Mouse (Mus musculus) midbrain, embryonic 15.5 days (tissue): ENCODE data around the gene Psip1. TPM values are rescaled to one million over a fixed set of nuclear protein-coding genes. Genes with fewer than 3 reads are reported as not detected.

Experiments used
- ATAC-seq: fragments of 200-750 bp; cut with Nextera tagmentation; replicated peaks from 2 replicates; pipeline ENCODE4 v1.8.0; 2017; ENCODE audit warnings: moderate TSS enrichment
- H3K27ac ChIP-seq: fragments of 300-500 bp; sonication (generic); 2 replicates; pipeline ENCODE4 v1.5.1; 2015; ENCODE audit warnings: mild to moderate bottlenecking, inconsistent platforms
- H3K27me3 ChIP-seq: fragments of 300-500 bp; sonication (generic); replicated peaks from 2 replicates; pipeline ENCODE4 v1.6.1; 2015; ENCODE audit warnings: inconsistent platforms
- H3K36me3 ChIP-seq: fragments of 300-500 bp; sonication (generic); replicated peaks from 2 replicates; pipeline ENCODE4 v1.6.1; 2015; ENCODE audit warnings: inconsistent platforms
- H3K4me1 ChIP-seq: fragments of 300-500 bp; sonication (generic); 2 replicates; pipeline ENCODE4 v1.6.1; 2015; ENCODE audit warnings: inconsistent platforms
- H3K4me2 ChIP-seq: fragments of 300-500 bp; sonication (generic); 2 replicates; pipeline ENCODE4 v1.6.1; 2015; ENCODE audit warnings: inconsistent platforms, mild to moderate bottlenecking, moderate library complexity
- H3K4me3 ChIP-seq: fragments of 300-500 bp; sonication (generic); 2 replicates; pipeline ENCODE4 v1.5.1; 2015; ENCODE audit warnings: mild to moderate bottlenecking, inconsistent platforms
- H3K9ac ChIP-seq: fragments of 300-500 bp; sonication (generic); 2 replicates; pipeline ENCODE4 v1.6.1; 2015; ENCODE audit warnings: mild to moderate bottlenecking, inconsistent platforms
- H3K9me3 ChIP-seq: fragments of 300-500 bp; sonication (generic); 2 replicates; pipeline ENCODE4 v1.6.1; 2016; ENCODE audit warnings: inconsistent platforms
- WGBS: fragments of 180-500 bp; shearing (Covaris S2); methylation state at CpG from one replicate; pipeline ENCODE4 v1.1.7; 2015; ENCODE audit warnings: mixed read lengths; 5-methylcytosine and 5-hydroxymethylcytosine counted together
- polyA plus RNA-seq: library from polyadenylated mRNA; unstranded; fragments of >200 nt; fragmentation: Nextera tagmentation; extraction: Ambion mirVana; gene quantifications from 2 replicates; pipeline ENCODE4 v1.2.1, GENCODE M21; 2015

The Psip1 gene
- polyA plus RNA-seq, 1 experiment from 2014 or later, result 273 TPM

GRCm38 (mm10) chr4:83432901-83433300 is 53.4 kb downstream of the Psip1 start:
- Histone ChIP-seq H3K9me3 (no peaks in the 10 kb centered on the region), H3K9ac (no peak overlapping the region), H3K4me2 (no peak overlapping the region), H3K4me3 (no peak overlapping the region), H3K4me1 (no peaks in the 10 kb centered on the region), H3K36me3 (peaks cover 45% of the 10 kb centered on the region), H3K27ac (no peak overlapping the region), H3K27me3 (no peaks in the 10 kb centered on the region)
- WGBS, result 96% methylated on average over 6 of the region's 6 CpGs
- ATAC-seq, result no peak

- Histone ChIP-seq H3K9ac (no peak overlapping the region), H3K27me3 (no peaks in the 10 kb centered on the region), H3K36me3 (peaks cover 41% of the 10 kb centered on the region), H3K4me1 (no peaks in the 10 kb centered on the region), H3K4me3 (no peak overlapping the region), H3K27ac (no peak overlapping the region), H3K9me3 (no peaks in the 10 kb centered on the region), H3K4me2 (no peak overlapping the region)
- no peak for ATAC-seq
- 93% methylated on average over 7 of the region's 7 CpGs for WGBS
These were observed 54.3 kb downstream of the Psip1 start for GRCm38 (mm10) chr4:83431950-83432349.

- H3K4me3 ChIP-seq, result no peak overlapping the region
- peaks cover 27% of the 10 kb centered on the region; the same call in 1 of the 2 replicates for H3K36me3 ChIP-seq
- no peak overlapping the region for H3K27ac ChIP-seq
- no peaks in the 10 kb centered on the region for H3K4me1 ChIP-seq
- no peak for ATAC-seq
- no peaks in the 10 kb centered on the region for H3K27me3 ChIP-seq
- no peak overlapping the region for H3K4me2 ChIP-seq
- WGBS, result 91% methylated on average over 4 of the region's 4 CpGs
- H3K9ac ChIP-seq, result no peak overlapping the region
- H3K9me3 ChIP-seq, result no peaks in the 10 kb centered on the region
These were observed 57.4 kb downstream of the Psip1 start for GRCm38 (mm10) chr4:83428845-83429244.

- Histone ChIP-seq H3K27me3 (no peaks in the 10 kb centered on the region), H3K36me3 (peaks cover 22% of the 10 kb centered on the region; the same call in 1 of the 2 replicates), H3K4me3 (no peak overlapping the region), H3K9me3 (no peaks in the 10 kb centered on the region), H3K27ac (no peak overlapping the region), H3K4me2 (no peak overlapping the region), H3K4me1 (no peaks in the 10 kb centered on the region), H3K9ac (no peak overlapping the region)
- 94% methylated on average over 8 of the region's 8 CpGs for WGBS
- no peak for ATAC-seq
These were observed 58.6 kb downstream of the Psip1 start for GRCm38 (mm10) chr4:83427696-83428095.

- peaks cover 22% of the 10 kb centered on the region; the same call in 1 of the 2 replicates for H3K36me3 ChIP-seq
- no peak overlapping the region for H3K27ac ChIP-seq
- no peak for ATAC-seq
- H3K4me1 ChIP-seq, result no peaks in the 10 kb centered on the region
- H3K9me3 ChIP-seq, result no peaks in the 10 kb centered on the region
- no peaks in the 10 kb centered on the region for H3K27me3 ChIP-seq
- H3K4me2 ChIP-seq, result no peak overlapping the region
- WGBS, result 97% methylated on average over 7 of the region's 7 CpGs
- no peak overlapping the region for H3K9ac ChIP-seq
- no peak overlapping the region for H3K4me3 ChIP-seq
These were observed 59.1 kb downstream of the Psip1 start for GRCm38 (mm10) chr4:83427141-83427540.

GRCm38 (mm10) chr4:83425119-83425518 is 61.1 kb downstream of the Psip1 start:
- Histone ChIP-seq H3K4me1 (peaks cover 4% of the 10 kb centered on the region), H3K27me3 (no peaks in the 10 kb centered on the region), H3K27ac (no peak overlapping the region), H3K9me3 (no peaks in the 10 kb centered on the region), H3K36me3 (peaks cover 22% of the 10 kb centered on the region; the same call in 1 of the 2 replicates), H3K4me3 (no peak overlapping the region), H3K4me2 (no peak overlapping the region), H3K9ac (no peak overlapping the region)
- 98% methylated on average over 4 of the region's 4 CpGs for WGBS
- ATAC-seq, result no peak

- H3K27ac ChIP-seq, result no peak overlapping the region
- no peak for ATAC-seq
- peaks cover 15% of the 10 kb centered on the region for H3K4me1 ChIP-seq
- WGBS, result 97% methylated on average over 6 of the region's 6 CpGs
- no peak overlapping the region for H3K4me2 ChIP-seq
- peaks cover 12% of the 10 kb centered on the region; the same call in 1 of the 2 replicates for H3K36me3 ChIP-seq
- no peak overlapping the region for H3K9ac ChIP-seq
- H3K4me3 ChIP-seq, result no peak overlapping the region
- H3K27me3 ChIP-seq, result no peaks in the 10 kb centered on the region
- H3K9me3 ChIP-seq, result no peaks in the 10 kb centered on the region
These were observed 62.6 kb downstream of the Psip1 start for GRCm38 (mm10) chr4:83423641-83424040.

- Histone ChIP-seq H3K4me2 (peak overlapping the region; percentile 51), H3K9ac (peak overlapping the region; percentile 83; the same call in 1 of the 2 replicates), H3K27ac (no peak overlapping the region; the same call in 1 of the 2 replicates), H3K36me3 (no peaks in the 10 kb centered on the region), H3K9me3 (no peaks in the 10 kb centered on the region), H3K4me3 (peak overlapping the region; percentile 79), H3K4me1 (peaks cover 22% of the 10 kb centered on the region), H3K27me3 (no peaks in the 10 kb centered on the region)
- 69% methylated on average over 2 of the region's 2 CpGs for WGBS
- no peak for ATAC-seq
These were observed 67.5 kb downstream of the Psip1 start for GRCm38 (mm10) chr4:83418781-83419180.

GRCm38 (mm10) chr4:83417820-83418186 is 68.5 kb downstream of the Psip1 start:
- H3K36me3 ChIP-seq, result no peaks in the 10 kb centered on the region
- no peaks in the 10 kb centered on the region for H3K27me3 ChIP-seq
- H3K4me1 ChIP-seq, result peaks cover 22% of the 10 kb centered on the region
- under 1% methylated on average over 30 of the region's 30 CpGs for WGBS
- H3K9ac ChIP-seq, result peak overlapping the region; percentile 83
- peak; percentile 83 for ATAC-seq
- no peaks in the 10 kb centered on the region for H3K9me3 ChIP-seq
- H3K4me2 ChIP-seq, result peak overlapping the region; percentile 51
- H3K27ac ChIP-seq, result peak overlapping the region; percentile 86
- H3K4me3 ChIP-seq, result peak overlapping the region; percentile 79

- Histone ChIP-seq H3K4me1 (peaks cover 22% of the 10 kb centered on the region), H3K27ac (peak within 1 kb of the TSS; percentile 86), H3K4me3 (peak within 1 kb of the TSS; percentile 79), H3K9ac (peak within 1 kb of the TSS; percentile 83), H3K36me3 (no peaks in the 10 kb centered on the region), H3K9me3 (no peaks in the 10 kb centered on the region), H3K27me3 (no peaks in the 10 kb centered on the region), H3K4me2 (peak within 1 kb of the TSS; percentile 51)
- ATAC-seq, result peak; percentile 99
- WGBS, result under 1% methylated on average over 41 of the region's 41 CpGs
These were observed 69.0 kb downstream of the Psip1 start, which contains the start of gene Snapc3 for GRCm38 (mm10) chr4:83417160-83417819. Gene Snapc3 (plus strand): TSS chr4:83417724.

GRCm38 (mm10) chr4:83414241-83414824 is 71.9 kb downstream of the Psip1 start:
- ATAC-seq, result no peak
- Histone ChIP-seq H3K27me3 (no peaks in the 10 kb centered on the region), H3K27ac (no peak overlapping the region), H3K4me1 (peaks cover 13% of the 10 kb centered on the region), H3K9ac (no peak overlapping the region), H3K9me3 (no peaks in the 10 kb centered on the region), H3K4me3 (no peak overlapping the region), H3K36me3 (no peaks in the 10 kb centered on the region), H3K4me2 (no peak overlapping the region)
- 80% methylated on average over 5 of the region's 5 CpGs for WGBS

GRCm38 (mm10) chr4:83412060-83412459 is 74.2 kb downstream of the Psip1 start:
- no peak overlapping the region for H3K9ac ChIP-seq
- H3K4me1 ChIP-seq, result peaks cover 7% of the 10 kb centered on the region; the same call in 1 of the 2 replicates
- 81% methylated on average over 3 of the region's 3 CpGs for WGBS

More at GRCm38 (mm10) chr4:83412060-83412459, 74.2 kb downstream of the Psip1 start:
- Histone ChIP-seq H3K4me2 (no peak overlapping the region), H3K36me3 (no peaks in the 10 kb centered on the region), H3K9me3 (peaks cover 3% of the 10 kb centered on the region; the same call in 1 of the 2 replicates), H3K27me3 (no peaks in the 10 kb centered on the region), H3K27ac (no peak overlapping the region), H3K4me3 (no peak overlapping the region)
- ATAC-seq, result no peak
